13 mouse cellular contexts compared by ENCODE assay signal in genomic region chr9:117134043-117134442, GRCm38 (mm10).
DNase-seq lines count a peak whose midpoint lies in the region; ATAC-seq and TF ChIP-seq lines count a peak whose summit lies in the region.
"Had no signal": no experiment of that assay in that cellular context is flagged by ENCODE, and none has a peak within 500 bp of the region (broad histone marks: within the 10 kb centered on the region; RNA-seq: fewer than 3 reads in every experiment).

No protein-coding gene starts in this region.

- no peaks in the 10 kb centered on the region for H3K4me1 ChIP-seq in heart, adult 2 months (ENCODE audit: control insufficient read depth, insufficient read depth, low read length)
- no peaks in the 10 kb centered on the region for H3K4me1 ChIP-seq in intestine, postnatal 0 days (replicated peaks; ENCODE audit: control insufficient read depth, insufficient read depth, low read length)
- H3K4me1 ChIP-seq: liver, embryonic 12.5 days had no signal

- peak; percentile 83 for ATAC-seq in intestine, postnatal 0 days
- ATAC-seq in megakaryocyte progenitor cell, adult 5-6 weeks (replicated peaks; ENCODE audit: poor library complexity) = peak; percentile 59
- ATAC-seq in erythroblast, adult 5-6 weeks (replicated peaks; ENCODE audit: low FRiP score, poor library complexity, severe bottlenecking) = no peak
- ATAC-seq: inflammation-experienced regulatory T-cells, adult 6 months; liver, embryonic 12.5 days had no signal

- DNase-seq in heart, adult 2 months = peak in 1 of 2 experiments; percentile 16
- DNase-seq in heart, postnatal 14 days = no peak
- DNase-seq in adrenal gland, postnatal 25 days = peak; percentile 23
- DNase-seq in cerebellum, postnatal 4 days (ENCODE audit: low spot score in 2 of 2) = no peak
- DNase-seq in left cerebral cortex, adult 11 months (ENCODE audit: low spot score) = no peak
- DNase-seq: cerebellum, postnatal 36 days; right cerebral cortex, postnatal 25 days had no signal

- H3K27me3 ChIP-seq in heart, adult 2 months (ENCODE audit: control insufficient read depth, insufficient read depth, low read length) = no peaks in the 10 kb centered on the region
- no peaks in the 10 kb centered on the region for H3K27me3 ChIP-seq in intestine, postnatal 0 days (replicated peaks; ENCODE audit: control insufficient read depth, insufficient read depth, low read length)
- H3K27me3 ChIP-seq: liver, embryonic 12.5 days had no signal

- H3K36me3 ChIP-seq in heart, adult 2 months (ENCODE audit: control insufficient read depth, insufficient read depth, low read length) = no peaks in the 10 kb centered on the region
- H3K36me3 ChIP-seq in intestine, postnatal 0 days (ENCODE audit: control insufficient read depth, insufficient read depth) = no peaks in the 10 kb centered on the region
- H3K36me3 ChIP-seq: liver, embryonic 12.5 days had no signal

- H3K27ac ChIP-seq in heart, adult 2 months = no peak overlapping the region
- no peak overlapping the region for H3K27ac ChIP-seq in intestine, postnatal 0 days (ENCODE audit: low read depth, low read length)
- H3K27ac ChIP-seq: layer of hippocampus, adult 2 months; liver, embryonic 12.5 days had no signal

- H3K9ac ChIP-seq in heart, adult 2 months (ENCODE audit: low read depth, low read length) = no peak overlapping the region
- no peak overlapping the region for H3K9ac ChIP-seq in intestine, postnatal 0 days (ENCODE audit: low read depth, low read length)
- H3K9ac ChIP-seq: liver, embryonic 12.5 days had no signal

- 0 out of 2 replicates have a peak, but pooled peaks have one; percentile 6 for TF ChIP-seq CTCF in heart, adult 2 months (IDR thresholded peaks at IDR 0.05)
- TF ChIP-seq CTCF in intestine, postnatal 0 days (IDR thresholded peaks at IDR 0.05; ENCODE audit: low read depth) = 0 out of 2 replicates have a peak, but pooled peaks have one; percentile 25

- TF ChIP-seq POLR2A in heart, adult 2 months (IDR thresholded peaks at IDR 0.05; ENCODE audit: insufficient read depth, low read depth, low read length) = no peak

- WGBS in heart, adult 2 months = 55% methylated on average over 2 of the region's 2 CpGs
- 23% methylated on average over 2 of the region's 2 CpGs for WGBS in intestine, postnatal 0 days

- no peak for TF ChIP-seq EP300 in heart, adult 2 months (IDR thresholded peaks at IDR 0.05; ENCODE audit: insufficient read depth, low read depth, low read length)

- no peaks in the 10 kb centered on the region; the same call in 1 of the 2 replicates for H3K79me2 ChIP-seq in heart, adult 2 months (replicated peaks; ENCODE audit: control insufficient read depth, insufficient read depth, low read length)

- H3K4me2 ChIP-seq in intestine, postnatal 0 days (replicated peaks; ENCODE audit: low read depth) = no peak overlapping the region
- H3K4me2 ChIP-seq: liver, embryonic 12.5 days had no signal

- intact Hi-C loops in heart, adult 2 months (cut with DNase I) = no loop called here
- intact Hi-C loops in heart, postnatal 14 days (cut with DNase I) = no loop called here

- no peaks in the 10 kb centered on the region for H3K9me3 ChIP-seq in intestine, postnatal 0 days (ENCODE audit: control insufficient read depth)
- H3K9me3 ChIP-seq: liver, embryonic 12.5 days had no signal

- no peak overlapping the region for H3K4me3 ChIP-seq in heart, adult 2 months
- no peak overlapping the region for H3K4me3 ChIP-seq in intestine, postnatal 0 days (ENCODE audit: low read depth, low read length)
- H3K4me3 ChIP-seq: layer of hippocampus, adult 2 months; liver, embryonic 12.5 days had no signal
